7 mouse cellular contexts compared by ENCODE assay signal in genomic region chr17:86231741-86232179, GRCm38 (mm10).
DNase-seq lines count a peak whose midpoint lies in the region; ATAC-seq and TF ChIP-seq lines count a peak whose summit lies in the region.

No protein-coding gene starts in this region.

- peaks cover 3% of the 10 kb centered on the region; the same call in 1 of the 2 replicates for H3K4me1 ChIP-seq in kidney, adult 2 months (ENCODE audit: control insufficient read depth, insufficient read depth, low read length)

- H3K27me3 ChIP-seq in kidney, adult 2 months (replicated peaks; ENCODE audit: control insufficient read depth, insufficient read depth, low read length): no peaks in the 10 kb centered on the region

- 54% methylated on average over 12 of the region's 12 CpGs for WGBS in kidney, adult 2 months

- no peak overlapping the region for H3K27ac ChIP-seq in kidney, adult 2 months (ENCODE audit: insufficient read depth, low read depth, low read length)

- ATAC-seq in monocyte, adult 5-6 weeks (replicated peaks; ENCODE audit: insufficient number of reproducible peaks, low FRiP score, low TSS enrichment, poor library complexity, severe bottlenecking): 0 out of 2 replicates have a peak, but pooled peaks have one; percentile 7

- peak; percentile 41 for DNase-seq in kidney, adult 2 months
- no peak for DNase-seq in kidney, adult 9 months
- peak; percentile 84 for DNase-seq in cerebellum, adult 11-12 months
- DNase-seq in heart, postnatal 4 days: peak; percentile 45
- DNase-seq in spleen, postnatal 10 days (ENCODE audit: low spot score in 2 of 2): no peak
- DNase-seq in gastrocnemius, postnatal 10 days: no peak

- TF ChIP-seq CTCF in kidney, adult 2 months (conservative IDR thresholded peaks at IDR 0.05; ENCODE audit: insufficient read depth, insufficient read length, low read depth, low read length): no peak

- no peak overlapping the region for H3K4me3 ChIP-seq in kidney, adult 2 months (ENCODE audit: insufficient read depth, low read depth, low read length)

- no peaks in the 10 kb centered on the region for H3K36me3 ChIP-seq in kidney, adult 2 months (ENCODE audit: control insufficient read depth, insufficient read depth, low read length)

- no peak for TF ChIP-seq POLR2A in kidney, adult 2 months (IDR thresholded peaks at IDR 0.05; ENCODE audit: low read depth, low read length)

Comparison
In these comparisons a context has a peak if more than half of its experiments do, and no peak if none do; other contexts are left out.
1. DNase-seq: peak in kidney, adult 2 months (single experiment), cerebellum, adult 11-12 months (single experiment) and heart, postnatal 4 days (single experiment); none in kidney, adult 9 months (single experiment), spleen, postnatal 10 days (0 of 2) and gastrocnemius, postnatal 10 days (single experiment).